ENCODE assay signal across 30 mouse cellular contexts in the genomic region with DNA sequence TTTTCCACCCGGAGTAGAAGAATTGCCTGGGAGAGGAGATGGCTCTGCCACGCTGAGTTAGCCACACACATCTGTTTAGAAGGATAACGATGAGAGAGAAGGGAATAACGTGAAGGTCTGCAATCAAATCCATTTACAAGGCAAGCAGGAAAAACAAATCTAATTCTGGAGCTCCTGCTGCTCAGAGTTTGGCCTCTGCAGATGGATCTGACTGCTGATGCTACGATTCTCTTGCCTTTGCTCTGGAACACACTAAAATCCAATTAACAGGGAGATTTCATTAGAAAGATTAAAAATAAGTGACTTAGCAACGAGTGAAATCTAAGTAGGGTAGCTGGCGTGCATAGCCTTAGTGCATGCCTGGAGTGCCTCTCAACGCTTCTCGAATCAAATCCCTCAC. TPM values are rescaled to one million over a fixed set of nuclear protein-coding genes. Genes with fewer than 3 reads are reported as not detected.
DNase-seq lines count a peak whose midpoint lies in the region; ATAC-seq and TF ChIP-seq lines count a peak whose summit lies in the region.
"Had no signal": no experiment of that assay in that cellular context is flagged by ENCODE, and none has a peak within 500 bp of the region (broad histone marks: within the 10 kb centered on the region; RNA-seq: fewer than 3 reads in every experiment).

No protein-coding gene starts in this region.

- H3K9ac ChIP-seq in forebrain, embryonic 13.5 days: 0 out of 2 replicates have a peak overlapping the region, but pooled peaks have one; percentile 21
- H3K9ac ChIP-seq in forebrain, embryonic 14.5 days (ENCODE audit: low read length): no peak overlapping the region
- no peak overlapping the region for H3K9ac ChIP-seq in hindbrain, postnatal 0 days (replicated peaks; ENCODE audit: low read length)
- H3K9ac ChIP-seq in hindbrain, embryonic 12.5 days: no peak overlapping the region
- H3K9ac ChIP-seq in midbrain, postnatal 0 days (replicated peaks; ENCODE audit: low read length, poor library complexity, severe bottlenecking): no peak overlapping the region
- H3K9ac ChIP-seq: forebrain, embryonic 12.5 days; intestine, embryonic 15.5 days; limb, embryonic 12.5 days; liver, embryonic 15.5 days; lung, embryonic 14.5 days; midbrain, embryonic 15.5 days; neural tube, embryonic 12.5 days had no signal

- H3K9me3 ChIP-seq in forebrain, embryonic 13.5 days (replicated peaks): no peaks in the 10 kb centered on the region
- H3K9me3 ChIP-seq in forebrain, embryonic 14.5 days (replicated peaks; ENCODE audit: control insufficient read depth, low read length): no peaks in the 10 kb centered on the region
- no peaks in the 10 kb centered on the region for H3K9me3 ChIP-seq in hindbrain, postnatal 0 days (ENCODE audit: low read length)
- H3K9me3 ChIP-seq in hindbrain, embryonic 12.5 days (replicated peaks): no peaks in the 10 kb centered on the region
- no peaks in the 10 kb centered on the region for H3K9me3 ChIP-seq in midbrain, postnatal 0 days (ENCODE audit: low read length)
- H3K9me3 ChIP-seq in midbrain, embryonic 10.5 days (replicated peaks): no peaks in the 10 kb centered on the region
- H3K9me3 ChIP-seq: forebrain, embryonic 12.5 days; intestine, embryonic 15.5 days; limb, embryonic 12.5 days; liver, embryonic 15.5 days; midbrain, embryonic 15.5 days; neural tube, embryonic 12.5 days had no signal

- H3K27me3 ChIP-seq in forebrain, embryonic 13.5 days: no peaks in the 10 kb centered on the region
- no peaks in the 10 kb centered on the region for H3K27me3 ChIP-seq in forebrain, embryonic 14.5 days (replicated peaks; ENCODE audit: control insufficient read depth, insufficient read depth, low read length)
- no peaks in the 10 kb centered on the region for H3K27me3 ChIP-seq in hindbrain, postnatal 0 days (ENCODE audit: insufficient read depth, low read length)
- no peaks in the 10 kb centered on the region for H3K27me3 ChIP-seq in hindbrain, embryonic 12.5 days
- no peaks in the 10 kb centered on the region for H3K27me3 ChIP-seq in midbrain, postnatal 0 days (ENCODE audit: insufficient read depth, low read length)
- H3K27me3 ChIP-seq in midbrain, embryonic 10.5 days (ENCODE audit: low read depth, poor library complexity, severe bottlenecking): no peaks in the 10 kb centered on the region
- H3K27me3 ChIP-seq: CH12.LX; forebrain, embryonic 12.5 days; intestine, embryonic 15.5 days; limb, embryonic 12.5 days; liver, embryonic 15.5 days; midbrain, embryonic 15.5 days; neural tube, embryonic 12.5 days had no signal

- peaks cover 51% of the 10 kb centered on the region for H3K36me3 ChIP-seq in forebrain, embryonic 13.5 days (ENCODE audit: poor library complexity, severe bottlenecking)
- peaks cover 31% of the 10 kb centered on the region for H3K36me3 ChIP-seq in forebrain, embryonic 14.5 days (ENCODE audit: control insufficient read depth, insufficient read depth, low read length)
- H3K36me3 ChIP-seq in hindbrain, postnatal 0 days (ENCODE audit: insufficient read depth, low read length): no peaks in the 10 kb centered on the region; the same call in 1 of the 2 replicates
- H3K36me3 ChIP-seq in hindbrain, embryonic 12.5 days: peaks cover 18% of the 10 kb centered on the region; the same call in 1 of the 2 replicates
- peaks cover 11% of the 10 kb centered on the region; the same call in 1 of the 2 replicates for H3K36me3 ChIP-seq in midbrain, postnatal 0 days (ENCODE audit: insufficient read depth, low read length)
- peaks cover 74% of the 10 kb centered on the region for H3K36me3 ChIP-seq in midbrain, embryonic 10.5 days
- H3K36me3 ChIP-seq: midbrain, embryonic 15.5 days had no signal

- no peak overlapping the region for H3K4me2 ChIP-seq in forebrain, embryonic 13.5 days
- no peak overlapping the region for H3K4me2 ChIP-seq in forebrain, embryonic 14.5 days (ENCODE audit: low read length)
- H3K4me2 ChIP-seq in hindbrain, postnatal 0 days (ENCODE audit: low read depth, low read length): no peak overlapping the region
- H3K4me2 ChIP-seq in hindbrain, embryonic 12.5 days (replicated peaks): no peak overlapping the region
- H3K4me2 ChIP-seq in midbrain, postnatal 0 days (ENCODE audit: low read depth, low read length, poor library complexity, severe bottlenecking): no peak overlapping the region
- H3K4me2 ChIP-seq: forebrain, embryonic 12.5 days; heart, embryonic 11.5 days; intestine, embryonic 15.5 days; limb, embryonic 12.5 days; liver, embryonic 15.5 days; lung, embryonic 14.5 days; midbrain, embryonic 15.5 days; neural tube, embryonic 12.5 days had no signal

- whole genome bisulfite sequencing in forebrain, embryonic 13.5 days: 82% methylated on average over 9 of the region's 9 CpGs
- WGBS in forebrain, embryonic 14.5 days: 82% methylated on average over 9 of the region's 9 CpGs
- WGBS in hindbrain, postnatal 0 days: 71% methylated on average over 9 of the region's 9 CpGs
- WGBS in hindbrain, embryonic 12.5 days: 86% methylated on average over 9 of the region's 9 CpGs
- 68% methylated on average over 9 of the region's 9 CpGs for WGBS in midbrain, postnatal 0 days
- 88% methylated on average over 9 of the region's 9 CpGs for WGBS in midbrain, embryonic 10.5 days

- no peak for TF ChIP-seq CTCF in hindbrain, postnatal 0 days (IDR thresholded peaks at IDR 0.05; ENCODE audit: low read depth)
- no peak for TF ChIP-seq CTCF in midbrain, postnatal 0 days (IDR thresholded peaks at IDR 0.05)
- TF ChIP-seq CTCF in gastrocnemius, adult 2 months (IDR thresholded peaks at IDR 0.05): no peak

- no peak for ATAC-seq in forebrain, embryonic 13.5 days
- ATAC-seq in forebrain, embryonic 14.5 days: no peak
- ATAC-seq in hindbrain, postnatal 0 days: no peak
- ATAC-seq in hindbrain, embryonic 12.5 days (ENCODE audit: low FRiP score): no peak
- ATAC-seq in midbrain, postnatal 0 days (ENCODE audit: low FRiP score): no peak
- ATAC-seq: hindbrain, embryonic 16.5 days; intestine, embryonic 15.5 days; midbrain, embryonic 15.5 days had no signal

- intact Hi-C loops in gastrocnemius, adult 2 months (cut with DNase I): no loop called here

- no peaks in the 10 kb centered on the region for H3K4me1 ChIP-seq in forebrain, embryonic 13.5 days
- no peaks in the 10 kb centered on the region for H3K4me1 ChIP-seq in forebrain, embryonic 14.5 days (ENCODE audit: control insufficient read depth, insufficient read depth, low read length)
- no peaks in the 10 kb centered on the region for H3K4me1 ChIP-seq in hindbrain, postnatal 0 days (ENCODE audit: insufficient read depth, low read length)
- H3K4me1 ChIP-seq in hindbrain, embryonic 12.5 days: no peaks in the 10 kb centered on the region
- no peaks in the 10 kb centered on the region for H3K4me1 ChIP-seq in midbrain, postnatal 0 days (ENCODE audit: insufficient read depth, low read length)
- no peaks in the 10 kb centered on the region for H3K4me1 ChIP-seq in midbrain, embryonic 10.5 days
- H3K4me1 ChIP-seq: forebrain, embryonic 12.5 days; intestine, embryonic 15.5 days; limb, embryonic 12.5 days; liver, embryonic 15.5 days; midbrain, embryonic 15.5 days; neural tube, embryonic 12.5 days had no signal

- H3K27ac ChIP-seq in forebrain, embryonic 13.5 days: no peak overlapping the region
- H3K27ac ChIP-seq in forebrain, embryonic 14.5 days (ENCODE audit: low read depth, low read length): no peak overlapping the region
- no peak overlapping the region for H3K27ac ChIP-seq in hindbrain, postnatal 0 days
- no peak overlapping the region for H3K27ac ChIP-seq in hindbrain, embryonic 12.5 days
- H3K27ac ChIP-seq in midbrain, postnatal 0 days (ENCODE audit: low read depth, low read length): no peak overlapping the region
- no peak overlapping the region for H3K27ac ChIP-seq in midbrain, embryonic 10.5 days (replicated peaks)
- H3K27ac ChIP-seq in gastrocnemius, adult 2 months: no peak overlapping the region
- H3K27ac ChIP-seq: forebrain, embryonic 12.5 days; intestine, embryonic 15.5 days; limb, embryonic 12.5 days; liver, embryonic 15.5 days; midbrain, embryonic 15.5 days; neural tube, embryonic 12.5 days had no signal

- no peak overlapping the region for H3K4me3 ChIP-seq in forebrain, embryonic 13.5 days
- no peak overlapping the region for H3K4me3 ChIP-seq in forebrain, embryonic 14.5 days (ENCODE audit: low read depth, low read length)
- H3K4me3 ChIP-seq in hindbrain, postnatal 0 days (ENCODE audit: low read length): no peak overlapping the region
- no peak overlapping the region for H3K4me3 ChIP-seq in hindbrain, embryonic 12.5 days
- no peak overlapping the region for H3K4me3 ChIP-seq in midbrain, postnatal 0 days (ENCODE audit: low read depth, low read length)
- no peak overlapping the region for H3K4me3 ChIP-seq in midbrain, embryonic 10.5 days
- H3K4me3 ChIP-seq in gastrocnemius, adult 2 months: no peak overlapping the region
- H3K4me3 ChIP-seq: erythroblast, embryonic 14.5 days; forebrain, embryonic 12.5 days; intestine, embryonic 15.5 days; limb, embryonic 12.5 days; liver, embryonic 15.5 days; midbrain, embryonic 15.5 days; neural tube, embryonic 12.5 days had no signal

- no peak for DNase-seq in forebrain, embryonic 14.5 days (ENCODE audit: low spot score)
- DNase-seq in hindbrain, postnatal 0 days (ENCODE audit: low spot score): peak; percentile 10
- peak; percentile 2 for DNase-seq in midbrain, postnatal 0 days (ENCODE audit: low spot score)
- no peak for DNase-seq in midbrain, embryonic 10.5 days (ENCODE audit: low spot score)
- DNase-seq in layer of hippocampus, postnatal 14 days (ENCODE audit: low spot score in 2 of 2): peak; percentile 8 to 32
- no peak for DNase-seq in gastrocnemius, adult 2 months
- DNase-seq: adrenal gland, adult 8-10 months; cerebellum, adult 11-12 months; cerebellum, postnatal 14 days; gastrocnemius, postnatal 10 days; heart, adult 18-20 months; heart, postnatal 4 days; kidney, adult 2 months; kidney, postnatal 36 days; lung, embryonic 14.5 days; lung, postnatal 14 days; right cerebral cortex, postnatal 14 days had no signal

RNA-seq across cellular contexts. Expression of gene Rfc1, which starts 30.0 kb away (rescaled TPM):
- 70.1 and 70.5 TPM in 2 replicates for polyA plus RNA-seq in forebrain, embryonic 13.5 days (2015; fragmentation: Nextera tagmentation; extraction: Ambion mirVana)
- polyA plus RNA-seq in forebrain, embryonic 14.5 days (2014; fragmentation: Nextera tagmentation; extraction: Ambion mirVana): 39.6 and 39.7 TPM in 2 replicates
- total RNA-seq in hindbrain, postnatal 0 days (2014; rRNA removed): 18.6 and 26.0 TPM in 2 replicates
- 31.2 and 33.0 TPM in 2 replicates for polyA plus RNA-seq in hindbrain, postnatal 0 days (2015; fragmentation: Nextera tagmentation; extraction: Ambion mirVana)
- polyA plus RNA-seq in hindbrain, embryonic 12.5 days (2016; fragmentation: Nextera tagmentation; extraction: Ambion mirVana): 68.5 and 82.2 TPM in 2 replicates
- total RNA-seq in midbrain, postnatal 0 days (2014; rRNA removed): 13.7 and 22.7 TPM in 2 replicates
- polyA plus RNA-seq in midbrain, postnatal 0 days (2015; fragmentation: Nextera tagmentation; extraction: Ambion mirVana): 19.5 and 27.7 TPM in 2 replicates
- polyA plus RNA-seq in midbrain, embryonic 10.5 days (2016; fragmentation: Nextera tagmentation; extraction: Ambion mirVana): 87.3 and 103 TPM in 2 replicates
- total RNA-seq in layer of hippocampus, postnatal 14 days (2021): 10 to 100 TPM; 25.1 to 28.7 TPM
- total RNA-seq in gastrocnemius, adult 2 months (2021): 10 to 100 TPM; 26.3 to 27.7 TPM

RNA-seq across cellular contexts. Expression of gene Klb, which starts 42.6 kb away (rescaled TPM):
- 0.06 and 0.17 TPM in 2 replicates for polyA plus RNA-seq in forebrain, embryonic 13.5 days (2015; fragmentation: Nextera tagmentation; extraction: Ambion mirVana)
- polyA plus RNA-seq in forebrain, embryonic 14.5 days (2014; fragmentation: Nextera tagmentation; extraction: Ambion mirVana): 0.15 TPM in 1 of 2 replicates, not detected in the other
- 0.14 TPM in 1 of 2 replicates, not detected in the other for total RNA-seq in hindbrain, postnatal 0 days (2014; rRNA removed)
- polyA plus RNA-seq in hindbrain, postnatal 0 days (2015; fragmentation: Nextera tagmentation; extraction: Ambion mirVana): 0.09 and 0.13 TPM in 2 replicates
- not detected in 2 replicates for polyA plus RNA-seq in hindbrain, embryonic 12.5 days (2016; fragmentation: Nextera tagmentation; extraction: Ambion mirVana)
- 0.11 TPM in 1 of 2 replicates, not detected in the other for total RNA-seq in midbrain, postnatal 0 days (2014; rRNA removed)
- 0.10 and 0.12 TPM in 2 replicates for polyA plus RNA-seq in midbrain, postnatal 0 days (2015; fragmentation: Nextera tagmentation; extraction: Ambion mirVana)
- polyA plus RNA-seq in midbrain, embryonic 10.5 days (2016; fragmentation: Nextera tagmentation; extraction: Ambion mirVana): 0.06 TPM in 1 of 2 replicates, not detected in the other
- total RNA-seq in layer of hippocampus, postnatal 14 days (2021): under 1 TPM; 0.46 to 0.74 TPM
- total RNA-seq in gastrocnemius, adult 2 months (2021): under 1 TPM in 1 of 2 experiments, not detected in 1; 0.20 TPM
- total RNA-seq: CH12.LX had no signal
- polyA plus RNA-seq: heart, embryonic 16.5 days; lung, embryonic 14.5 days; neural tube, embryonic 12.5 days had no signal

Comparison
In these comparisons a context has a peak if more than half of its experiments do, and no peak if none do; other contexts are left out.
1. DNase-seq: peak in hindbrain, postnatal 0 days (single experiment), midbrain, postnatal 0 days (single experiment) and layer of hippocampus, postnatal 14 days (2 of 2); none in forebrain, embryonic 14.5 days (single experiment), midbrain, embryonic 10.5 days (single experiment) and gastrocnemius, adult 2 months (single experiment).